Mouse (Mus musculus): Measurements from ENCODE around the gene Sema3d. TPM values are rescaled to one million over a fixed set of nuclear protein-coding genes. Genes with fewer than 3 reads are reported as not detected.

The Sema3d gene
- total RNA-seq (2021): 1 to 10 TPM; 5.7 to 5.8 TPM

GRCm38 (mm10) chr5:12383133-12383959 lies at the start of gene Sema3d:
Gene Sema3d (plus strand): TSS chr5:12383385.
- DNase-seq (ENCODE audit: low spot score): peak; percentile 51
- intact Hi-C loops (cut with DNase I): loop anchor here (5.0 to 10.0 kb wide), 2 partner anchors 121 to 351 kb away; no protein-coding TSS in a partner anchor

DNA sequence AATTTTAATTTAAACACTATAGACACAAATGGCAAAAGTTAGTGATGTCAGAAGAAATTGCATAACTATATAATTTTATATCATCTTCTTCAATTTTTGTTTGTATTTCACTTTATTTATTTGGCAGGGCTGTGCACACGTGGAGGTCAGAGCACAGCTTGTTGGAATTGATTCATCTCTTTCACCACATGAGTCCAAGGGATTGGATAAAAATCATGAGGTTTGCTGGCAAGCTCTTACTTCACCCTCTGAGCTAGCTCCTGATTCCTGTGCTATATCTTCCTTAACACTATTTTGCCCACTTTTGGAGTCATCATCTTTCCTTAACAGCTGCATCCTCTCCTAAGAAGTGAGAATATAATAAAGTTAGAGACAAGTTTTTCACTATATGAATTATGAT lies 5.9 kb upstream of the Sema3d start:
- intact Hi-C loops (cut with DNase I): no loop called here
- no peak for DNase-seq (ENCODE audit: low spot score)

DNA sequence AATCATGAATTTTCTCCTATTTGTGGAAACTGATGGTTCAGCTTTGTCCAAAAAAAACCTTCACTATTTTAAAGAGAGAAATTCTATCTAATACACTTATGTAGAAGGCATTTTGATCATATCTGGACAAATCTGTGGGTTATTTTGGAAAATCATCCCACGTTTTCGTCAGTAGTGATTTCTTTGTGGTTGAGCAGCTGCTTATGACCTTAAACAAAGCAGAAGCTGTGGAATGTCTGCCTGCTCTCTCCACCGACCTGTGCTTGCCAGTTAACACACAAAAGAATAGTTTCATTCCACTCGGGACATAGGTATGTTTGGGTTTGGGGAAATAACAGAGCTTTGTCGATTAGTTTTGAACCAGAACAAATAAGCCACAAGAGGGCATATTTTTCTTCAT lies 4.3 kb upstream of the Sema3d start:
- intact Hi-C loops (cut with DNase I): no loop called here
- DNase-seq (ENCODE audit: low spot score): no peak

DNA sequence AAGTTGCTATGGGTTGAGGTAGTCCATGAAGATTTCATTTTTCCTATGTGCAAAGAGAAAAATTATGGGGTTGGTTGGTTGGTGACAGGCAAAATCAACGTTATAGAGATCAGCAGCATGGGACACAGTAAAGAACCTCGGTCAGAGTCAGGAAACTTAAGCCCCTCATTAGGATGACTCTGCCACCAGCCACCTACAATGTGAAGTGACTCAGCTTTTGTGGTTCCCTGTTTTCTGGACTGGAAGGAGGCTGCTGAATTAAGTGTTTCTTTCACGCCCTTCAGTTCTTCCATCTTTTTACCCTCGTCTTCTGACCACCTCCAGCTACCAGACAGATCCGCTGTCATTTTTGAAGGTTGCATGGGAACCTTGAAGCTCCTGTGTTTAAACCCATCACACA lies 1.2 kb upstream of the Sema3d start:
- DNase-seq (ENCODE audit: low spot score): no peak
- intact Hi-C loops (cut with DNase I): loop anchor here (5.0 to 10.0 kb wide), 2 partner anchors 123 to 350 kb away; no protein-coding TSS in a partner anchor

DNA sequence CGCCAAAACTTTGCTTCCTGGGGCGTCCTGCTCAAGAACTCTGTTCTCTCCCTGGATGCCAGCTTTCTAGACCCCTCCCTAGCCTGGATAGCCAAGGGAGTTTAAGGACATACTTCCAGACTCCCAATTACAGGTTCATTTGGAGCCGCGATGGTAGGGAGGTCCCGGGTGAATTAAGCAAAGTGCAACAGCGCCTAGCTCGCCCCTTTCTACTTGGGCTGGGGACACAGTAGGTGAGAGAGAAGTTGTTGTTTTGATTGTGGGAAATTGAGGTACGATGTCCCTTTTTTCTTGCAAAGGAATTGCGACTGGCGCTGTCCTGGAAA lies 738 bp downstream of the Sema3d start:
- no peak for DNase-seq (ENCODE audit: low spot score)

DNA sequence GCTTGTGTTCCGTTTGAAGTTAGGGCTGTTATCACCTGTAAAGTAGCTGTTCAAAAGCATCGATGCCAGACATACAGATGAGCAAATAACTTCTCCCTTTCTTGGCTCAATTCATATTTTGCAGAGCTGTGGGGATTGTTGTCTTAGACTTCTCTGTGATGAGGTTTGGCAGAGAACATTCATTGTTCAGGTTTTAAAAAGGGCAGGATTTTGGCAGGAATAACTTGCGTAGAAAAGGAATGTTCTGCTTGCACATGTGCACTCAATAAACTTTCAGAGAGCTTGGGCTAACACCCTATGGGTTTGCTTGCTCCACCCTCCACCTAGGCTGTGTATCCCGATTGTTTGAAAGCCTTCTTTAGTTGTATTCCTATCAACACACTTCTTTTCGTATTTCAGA lies 9.5 kb downstream of the Sema3d start:
- intact Hi-C loops (cut with DNase I): no loop called here
- no peak for DNase-seq (ENCODE audit: low spot score)

More for the DNA sequence above, 738 bp downstream of the Sema3d start:
- intact Hi-C loops (cut with DNase I): loop anchor here (5.0 to 10.0 kb wide), 2 partner anchors 121 to 352 kb away; no protein-coding TSS in a partner anchor

DNA sequence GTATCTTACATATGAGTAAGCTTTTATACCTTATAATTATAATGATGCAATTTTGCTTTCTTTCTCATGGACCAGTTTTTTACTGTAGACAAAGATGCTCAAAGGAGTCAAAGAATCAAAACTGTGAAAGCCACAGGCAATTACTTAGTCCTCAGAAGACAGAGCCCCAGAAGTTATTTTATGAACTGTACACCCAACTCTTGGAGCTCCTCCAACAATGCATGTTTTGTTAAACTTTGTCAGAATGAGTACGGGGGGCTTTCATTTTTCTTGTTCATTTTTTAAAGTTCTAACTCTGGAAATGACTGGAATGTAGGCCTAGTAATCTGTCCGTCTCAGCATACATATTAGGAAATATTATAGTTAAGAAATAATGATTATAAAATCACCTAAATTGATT lies 16.1 kb downstream of the Sema3d start:
- DNase-seq (ENCODE audit: low spot score): no peak
- intact Hi-C loops (cut with DNase I): no loop called here

- DNase-seq (ENCODE audit: low spot score): no peak
- intact Hi-C loops (cut with DNase I): no loop called here
These were observed 21.0 kb downstream of the Sema3d start for GRCm38 (mm10) chr5:12404229-12404628.

- DNase-seq (ENCODE audit: low spot score): no peak
- intact Hi-C loops (cut with DNase I): no loop called here
These were observed 29.4 kb downstream of the Sema3d start for GRCm38 (mm10) chr5:12412595-12412994.

- no peak for DNase-seq (ENCODE audit: low spot score)
- intact Hi-C loops (cut with DNase I): no loop called here
These were observed 40.1 kb downstream of the Sema3d start for GRCm38 (mm10) chr5:12423264-12423663.

DNA sequence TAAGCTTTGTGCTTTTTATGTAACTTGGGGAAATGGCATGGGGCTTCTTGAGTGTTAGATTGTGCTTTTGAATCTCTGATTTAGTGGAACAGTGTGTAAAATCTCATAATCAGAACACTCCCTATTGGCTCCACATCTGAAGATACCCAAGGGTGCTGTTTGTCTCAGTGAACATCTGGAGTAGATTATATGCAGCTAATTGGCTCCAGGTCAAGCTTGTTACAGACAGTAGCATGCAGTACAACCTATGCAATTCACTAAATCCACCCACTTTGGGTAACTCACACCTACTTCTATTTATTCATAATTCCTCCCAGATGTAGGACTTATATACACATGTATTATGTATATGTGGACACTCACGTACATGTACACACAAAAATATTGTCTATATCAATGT lies 58.6 kb downstream of the Sema3d start:
- no peak for DNase-seq (ENCODE audit: low spot score)
- intact Hi-C loops (cut with DNase I): no loop called here

- DNase-seq (ENCODE audit: low spot score): no peak
- intact Hi-C loops (cut with DNase I): no loop called here
These were observed 59.3 kb downstream of the Sema3d start for GRCm38 (mm10) chr5:12442176-12443105.

GRCm38 (mm10) chr5:12451089-12451488 lies 67.9 kb downstream of the Sema3d start:
- no peak for DNase-seq (ENCODE audit: low spot score)
- intact Hi-C loops (cut with DNase I): no loop called here

DNA sequence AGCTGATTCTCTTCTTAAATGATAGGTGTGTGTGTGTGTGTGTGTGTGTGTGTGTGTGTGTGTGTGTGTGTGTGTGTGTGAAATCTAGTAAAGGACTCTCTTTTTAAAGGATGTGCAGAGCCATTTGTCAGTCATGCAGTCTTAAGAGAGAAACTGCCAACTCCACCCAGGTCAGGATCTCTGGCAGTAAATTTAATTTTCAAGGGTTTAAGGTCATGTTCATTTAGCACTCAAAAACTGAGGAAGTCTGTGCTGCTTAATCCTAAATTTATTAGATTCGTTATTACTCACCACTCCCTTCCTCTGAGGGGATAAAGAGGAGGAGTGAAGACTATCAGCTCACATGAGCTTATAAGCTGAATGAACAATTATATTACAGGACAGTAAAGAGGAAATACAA lies 71.8 kb downstream of the Sema3d start:
- no peak for DNase-seq (ENCODE audit: low spot score)
- intact Hi-C loops (cut with DNase I): no loop called here

DNA sequence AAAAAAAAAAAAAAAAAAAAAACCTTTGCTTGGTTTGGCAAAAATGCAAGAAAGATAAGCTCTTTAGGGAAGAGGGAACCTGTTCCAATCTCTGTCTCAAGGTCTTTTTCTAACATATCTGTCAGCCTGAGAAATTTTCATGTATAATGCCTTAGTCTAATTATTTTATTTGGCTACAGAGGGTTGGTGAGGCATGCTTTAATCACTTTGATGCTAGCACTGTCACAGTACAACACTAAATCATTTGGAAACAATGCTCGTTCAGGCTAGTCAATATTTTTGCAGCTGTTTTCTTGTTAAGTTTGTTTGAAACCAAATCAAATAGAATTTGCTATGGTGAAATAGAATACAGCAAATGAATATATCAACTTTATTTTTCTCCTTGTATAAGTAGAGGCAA lies 74.3 kb downstream of the Sema3d start:
- no peak for DNase-seq (ENCODE audit: low spot score)
- intact Hi-C loops (cut with DNase I): no loop called here

DNA sequence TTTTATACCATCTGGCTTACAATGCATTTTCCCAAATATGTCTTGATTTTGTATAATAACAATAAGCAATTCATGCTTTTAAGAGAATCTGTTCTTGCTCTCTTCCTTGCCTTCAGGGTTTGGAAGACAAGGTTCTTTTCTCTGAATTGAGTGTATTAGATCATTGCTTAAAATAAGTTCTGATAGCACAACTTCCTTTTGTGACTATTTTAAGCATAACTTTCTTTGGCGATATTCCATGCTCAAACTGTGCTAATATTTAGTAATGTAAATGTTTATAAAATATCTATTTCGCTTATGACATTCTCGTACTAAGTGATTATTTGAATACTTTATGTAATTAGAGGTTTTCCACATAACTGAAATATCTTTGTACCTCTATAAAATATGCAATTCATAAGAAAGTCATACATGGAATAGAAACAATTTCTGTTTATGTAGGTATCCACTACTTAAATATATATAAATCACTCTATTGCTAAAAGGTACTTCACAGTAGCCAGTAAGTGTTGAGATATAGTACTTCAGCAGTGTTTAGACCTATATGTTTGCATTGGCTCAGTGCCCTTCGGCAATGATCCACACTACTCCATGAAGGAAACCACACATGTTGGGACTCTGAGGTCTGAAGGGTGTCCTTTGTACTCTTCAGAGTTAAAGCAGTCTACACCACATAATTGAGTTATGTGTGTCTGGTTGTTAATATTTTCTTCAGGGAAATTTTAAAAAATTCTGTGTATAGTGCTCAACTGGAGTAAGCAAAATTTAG lies 84.6 kb downstream of the Sema3d start:
- DNase-seq (ENCODE audit: low spot score): no peak
- intact Hi-C loops (cut with DNase I): loop anchor here (10.0 kb wide), 1 partner anchor 57 kb away; no protein-coding TSS in a partner anchor

DNA sequence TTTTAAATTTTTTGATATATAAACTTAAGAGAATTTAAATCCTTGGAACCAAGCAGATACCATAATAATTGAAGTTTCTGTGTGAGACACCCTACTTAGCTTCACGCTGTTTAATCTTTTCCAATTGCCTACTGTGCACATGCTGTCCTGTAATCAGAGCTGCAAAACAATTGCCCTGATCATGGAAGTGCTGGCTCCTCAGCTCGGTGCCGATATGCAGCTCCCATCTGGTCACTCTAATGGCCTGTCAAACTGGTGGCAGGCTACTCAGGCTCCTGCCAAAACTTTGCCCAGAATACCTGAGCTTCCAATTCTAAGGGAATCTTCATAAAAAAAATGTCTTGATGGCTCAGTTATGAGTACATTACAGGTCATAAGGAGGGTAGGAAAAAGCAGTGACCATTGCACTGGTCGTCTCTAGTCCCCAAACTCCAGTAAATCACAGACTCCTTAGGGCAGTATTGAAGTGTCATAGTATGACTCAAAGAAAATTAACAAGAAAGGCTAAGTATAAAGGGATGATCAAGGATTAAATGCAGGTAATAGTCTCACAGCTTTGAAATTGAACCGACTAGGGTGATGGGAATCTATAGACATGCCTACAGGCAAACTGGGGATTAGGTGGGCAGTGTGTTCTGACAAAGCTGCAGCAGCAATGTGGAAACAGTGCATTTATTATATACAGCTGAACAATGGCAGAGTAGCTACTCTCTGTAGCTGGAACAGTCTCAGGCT lies 91.9 kb downstream of the Sema3d start:
- no peak for DNase-seq (ENCODE audit: low spot score)
- intact Hi-C loops (cut with DNase I): no loop called here

GRCm38 (mm10) chr5:12475639-12475916 lies 92.4 kb downstream of the Sema3d start:
- intact Hi-C loops (cut with DNase I): no loop called here

GRCm38 (mm10) chr5:12487926-12488325 lies 104.7 kb downstream of the Sema3d start:
- intact Hi-C loops (cut with DNase I): no loop called here
- no peak for DNase-seq (ENCODE audit: low spot score)

More at GRCm38 (mm10) chr5:12475639-12475916, 92.4 kb downstream of the Sema3d start:
- no peak for DNase-seq (ENCODE audit: low spot score)

DNA sequence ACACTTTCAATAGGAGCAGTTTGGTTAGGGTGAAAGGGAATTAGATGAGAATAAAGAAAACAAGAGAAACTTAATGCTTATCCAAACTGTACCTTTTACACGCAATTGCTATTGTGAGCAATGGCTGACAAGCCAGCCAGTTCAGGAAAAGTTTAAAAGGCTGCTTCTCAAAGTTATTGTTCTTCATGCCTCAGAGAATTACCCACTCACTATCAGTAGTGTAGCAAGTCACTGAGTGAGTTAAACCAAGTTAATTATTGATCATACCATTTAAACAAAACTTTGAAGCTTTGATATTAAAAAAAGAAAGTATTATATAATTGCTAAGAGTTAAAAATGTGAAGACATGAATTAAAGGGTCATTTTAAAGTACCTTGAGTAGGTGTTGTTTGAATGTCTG lies 108.5 kb downstream of the Sema3d start:
- DNase-seq (ENCODE audit: low spot score): no peak
- intact Hi-C loops (cut with DNase I): no loop called here

Measured in heart, postnatal 25 days (tissue).